Mouse (Mus musculus): Measurements from ENCODE around the gene C2cd4b.

DNA sequence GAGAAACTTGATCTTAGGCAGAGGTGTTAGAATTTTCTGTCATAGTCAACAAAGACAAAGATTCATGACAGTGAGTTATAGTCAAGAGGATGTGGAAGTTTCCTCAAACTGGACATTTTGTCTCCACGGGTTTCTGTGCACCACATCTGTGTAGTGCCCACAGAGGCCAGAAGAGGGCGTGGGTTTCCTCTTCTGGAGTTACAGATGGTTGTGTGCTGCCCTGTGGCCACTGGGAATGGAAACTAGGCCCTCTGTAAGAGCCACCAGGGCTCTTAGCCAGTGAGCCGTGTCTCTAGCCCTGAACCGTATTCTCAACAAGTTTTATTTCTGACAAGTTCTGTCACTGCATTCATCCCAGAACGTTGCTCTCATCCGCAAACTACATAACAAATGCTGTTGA lies 51.3 kb downstream of the C2cd4b start:
- TF ChIP-seq CTCF (IDR thresholded peaks at IDR 0.05; ENCODE audit: control insufficient read depth, insufficient read depth, insufficient read length): no peak
- TF ChIP-seq MYOD1 (IDR thresholded peaks at IDR 0.05; ENCODE audit: control insufficient read depth, insufficient read length, low read depth): no peak
- no peak for TF ChIP-seq USF1 (IDR thresholded peaks at IDR 0.05; ENCODE audit: low read depth)
